11 mouse cellular contexts compared by ENCODE assay signal in the genomic region with DNA sequence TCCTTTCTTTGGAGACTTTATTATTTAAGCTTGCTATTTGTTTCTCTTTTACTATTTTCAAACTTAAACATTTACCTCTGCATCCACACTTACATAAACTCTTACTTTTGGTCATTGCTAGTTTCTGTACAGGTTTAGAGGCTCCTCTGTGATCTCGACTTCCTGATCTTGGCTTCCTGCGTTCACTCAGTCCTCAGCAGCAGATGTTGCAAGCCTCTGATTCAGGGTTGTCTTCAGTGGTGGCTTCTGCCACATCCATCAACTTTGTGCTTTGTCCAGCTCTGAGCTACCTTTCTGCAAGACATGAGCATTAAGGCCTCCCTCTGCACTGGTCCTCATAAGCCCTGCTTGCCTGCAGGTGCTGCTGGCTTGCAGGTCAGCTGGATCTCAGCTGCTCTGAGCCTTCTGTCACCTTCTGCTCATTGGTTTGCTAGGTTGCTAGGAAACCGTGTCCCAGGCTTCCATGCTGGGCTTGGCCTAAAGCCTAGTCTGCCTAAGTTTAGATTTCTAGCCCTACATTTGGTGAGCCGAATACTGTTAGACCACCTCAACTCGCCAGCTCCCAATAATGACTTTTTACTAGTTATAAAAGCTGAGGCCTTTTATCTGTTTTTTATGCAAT. TPM values are rescaled to one million over a fixed set of nuclear protein-coding genes. Genes with fewer than 3 reads are reported as not detected.
DNase-seq lines count a peak whose midpoint lies in the region; ATAC-seq lines count a peak whose summit lies in the region.
"Had no signal": no experiment of that assay in that cellular context is flagged by ENCODE, and none has a peak within 500 bp of the region (broad histone marks: within the 10 kb centered on the region; RNA-seq: fewer than 3 reads in every experiment).

No protein-coding gene starts in this region.

- no peak overlapping the region for H3K9ac ChIP-seq in hindbrain, embryonic 16.5 days (ENCODE audit: low read depth, low read length)
- H3K9ac ChIP-seq in forebrain, embryonic 16.5 days (replicated peaks; ENCODE audit: low read depth, low read length), result no peak overlapping the region
- H3K9ac ChIP-seq: embryonic facial prominence, embryonic 13.5 days; neural tube, embryonic 12.5 days had no signal

- intact Hi-C loops in left cerebral cortex, postnatal 14 days (cut with DNase I), result no loop called here

- H3K9me3 ChIP-seq in hindbrain, embryonic 16.5 days (ENCODE audit: control insufficient read depth, low read length), result no peaks in the 10 kb centered on the region
- H3K9me3 ChIP-seq in hindbrain, embryonic 10.5 days, result no peaks in the 10 kb centered on the region
- H3K9me3 ChIP-seq in forebrain, embryonic 16.5 days (ENCODE audit: control insufficient read depth, low read length), result no peaks in the 10 kb centered on the region
- no peaks in the 10 kb centered on the region for H3K9me3 ChIP-seq in midbrain, embryonic 10.5 days (replicated peaks)
- H3K9me3 ChIP-seq: embryonic facial prominence, embryonic 13.5 days; neural tube, embryonic 12.5 days had no signal

- H3K27ac ChIP-seq in hindbrain, embryonic 16.5 days (ENCODE audit: low read depth, low read length), result no peak overlapping the region
- H3K27ac ChIP-seq in hindbrain, embryonic 10.5 days, result no peak overlapping the region
- no peak overlapping the region for H3K27ac ChIP-seq in forebrain, embryonic 16.5 days (ENCODE audit: low read length)
- H3K27ac ChIP-seq in midbrain, embryonic 10.5 days (replicated peaks), result no peak overlapping the region
- H3K27ac ChIP-seq: embryonic facial prominence, embryonic 13.5 days; neural tube, embryonic 12.5 days had no signal

- no peaks in the 10 kb centered on the region for H3K4me1 ChIP-seq in hindbrain, embryonic 16.5 days (ENCODE audit: control insufficient read depth, insufficient read depth, low read depth, low read length)
- no peaks in the 10 kb centered on the region for H3K4me1 ChIP-seq in hindbrain, embryonic 10.5 days (replicated peaks)
- H3K4me1 ChIP-seq in forebrain, embryonic 16.5 days (replicated peaks; ENCODE audit: control insufficient read depth, insufficient read depth, low read length), result no peaks in the 10 kb centered on the region
- no peaks in the 10 kb centered on the region for H3K4me1 ChIP-seq in midbrain, embryonic 10.5 days
- H3K4me1 ChIP-seq: embryonic facial prominence, embryonic 13.5 days; neural tube, embryonic 12.5 days had no signal

- peak; percentile 84 for ATAC-seq in hindbrain, embryonic 16.5 days
- ATAC-seq in forebrain, embryonic 16.5 days, result no peak

- WGBS in hindbrain, embryonic 16.5 days, result 57% methylated on average over 5 of the region's 5 CpGs
- WGBS in hindbrain, embryonic 10.5 days, result 74% methylated on average over 5 of the region's 5 CpGs
- 77% methylated on average over 5 of the region's 5 CpGs for WGBS in forebrain, embryonic 16.5 days
- 76% methylated on average over 5 of the region's 5 CpGs for WGBS in midbrain, embryonic 10.5 days

- DNase-seq in hindbrain, embryonic 10.5 days (ENCODE audit: low spot score), result no peak
- peak; percentile 17 for DNase-seq in frontal cortex, postnatal 14 days (ENCODE audit: low spot score in 2 of 2)
- DNase-seq in left cerebral cortex, postnatal 14 days (ENCODE audit: low spot score in 2 of 2), result peak; percentile 44 to 68
- DNase-seq in thymus, postnatal 25 days, result peak; percentile 38
- DNase-seq in lung, postnatal 25 days (ENCODE audit: low spot score), result no peak
- no peak for DNase-seq in midbrain, embryonic 10.5 days (ENCODE audit: low spot score)

- no peak overlapping the region for H3K4me3 ChIP-seq in hindbrain, embryonic 16.5 days (ENCODE audit: low read length)
- no peak overlapping the region for H3K4me3 ChIP-seq in hindbrain, embryonic 10.5 days
- no peak overlapping the region for H3K4me3 ChIP-seq in forebrain, embryonic 16.5 days (replicated peaks; ENCODE audit: low read length)
- H3K4me3 ChIP-seq in midbrain, embryonic 10.5 days, result no peak overlapping the region
- H3K4me3 ChIP-seq: embryonic facial prominence, embryonic 13.5 days; neural tube, embryonic 12.5 days had no signal

- H3K36me3 ChIP-seq in hindbrain, embryonic 16.5 days (ENCODE audit: control insufficient read depth, insufficient read depth, low read length), result no peaks in the 10 kb centered on the region
- H3K36me3 ChIP-seq in hindbrain, embryonic 10.5 days, result no peaks in the 10 kb centered on the region
- H3K36me3 ChIP-seq in forebrain, embryonic 16.5 days (ENCODE audit: control insufficient read depth, insufficient read depth), result no peaks in the 10 kb centered on the region
- no peaks in the 10 kb centered on the region for H3K36me3 ChIP-seq in midbrain, embryonic 10.5 days
- H3K36me3 ChIP-seq: embryonic facial prominence, embryonic 13.5 days; neural tube, embryonic 12.5 days had no signal

- no peak overlapping the region for H3K4me2 ChIP-seq in hindbrain, embryonic 16.5 days (ENCODE audit: low read length)
- H3K4me2 ChIP-seq in forebrain, embryonic 16.5 days (ENCODE audit: low read length), result no peak overlapping the region
- H3K4me2 ChIP-seq: embryonic facial prominence, embryonic 13.5 days; neural tube, embryonic 12.5 days had no signal

- H3K27me3 ChIP-seq in hindbrain, embryonic 16.5 days (replicated peaks; ENCODE audit: control insufficient read depth, insufficient read depth, low read length), result no peaks in the 10 kb centered on the region
- no peaks in the 10 kb centered on the region for H3K27me3 ChIP-seq in hindbrain, embryonic 10.5 days (ENCODE audit: insufficient read depth, poor library complexity, severe bottlenecking)
- H3K27me3 ChIP-seq in forebrain, embryonic 16.5 days (replicated peaks; ENCODE audit: control insufficient read depth, insufficient read depth, low read length), result no peaks in the 10 kb centered on the region
- H3K27me3 ChIP-seq in midbrain, embryonic 10.5 days (ENCODE audit: low read depth, poor library complexity, severe bottlenecking), result no peaks in the 10 kb centered on the region
- H3K27me3 ChIP-seq: embryonic facial prominence, embryonic 13.5 days; neural tube, embryonic 12.5 days had no signal

RNA-seq across cellular contexts. Expression of gene Cd48, which starts 8.8 kb away (rescaled TPM):
- 0.98 and 1.3 TPM in 2 replicates for polyA plus RNA-seq in hindbrain, embryonic 16.5 days (2015; fragmentation: Nextera tagmentation; extraction: Ambion mirVana)
- polyA plus RNA-seq in hindbrain, embryonic 10.5 days (2016; fragmentation: Nextera tagmentation; extraction: Ambion mirVana), result 0.30 and 0.46 TPM in 2 replicates
- under 1 TPM; 0.38 to 0.40 TPM for total RNA-seq in left cerebral cortex, postnatal 14 days (2021)
- 0.49 and 1.2 TPM in 2 replicates for polyA plus RNA-seq in forebrain, embryonic 16.5 days (2015; fragmentation: Nextera tagmentation; extraction: Ambion mirVana)
- 0.32 and 0.60 TPM in 2 replicates for polyA plus RNA-seq in midbrain, embryonic 10.5 days (2016; fragmentation: Nextera tagmentation; extraction: Ambion mirVana)

RNA-seq across cellular contexts. Expression of gene Slamf7, which starts 20.1 kb away (rescaled TPM):
- 0.12 TPM in 1 of 2 replicates, not detected in the other for polyA plus RNA-seq in hindbrain, embryonic 16.5 days (2015; fragmentation: Nextera tagmentation; extraction: Ambion mirVana)
- polyA plus RNA-seq in hindbrain, embryonic 10.5 days (2016; fragmentation: Nextera tagmentation; extraction: Ambion mirVana), result not detected in 2 replicates
- total RNA-seq in left cerebral cortex, postnatal 14 days (2021), result under 1 TPM in 1 of 2 experiments, not detected in 1; 0.11 TPM
- polyA plus RNA-seq in forebrain, embryonic 16.5 days (2015; fragmentation: Nextera tagmentation; extraction: Ambion mirVana), result not detected in 2 replicates
- polyA plus RNA-seq in midbrain, embryonic 10.5 days (2016; fragmentation: Nextera tagmentation; extraction: Ambion mirVana), result not detected in 2 replicates
- total RNA-seq: ES-E14 had no signal
- polyA plus RNA-seq: embryonic facial prominence, embryonic 13.5 days; neural tube, embryonic 12.5 days had no signal

Comparison
In these comparisons a context has a peak if more than half of its experiments do, and no peak if none do; other contexts are left out.
1. DNase-seq: peak in frontal cortex, postnatal 14 days (2 of 2), left cerebral cortex, postnatal 14 days (2 of 2) and thymus, postnatal 25 days (single experiment); none in hindbrain, embryonic 10.5 days (single experiment), lung, postnatal 25 days (single experiment) and midbrain, embryonic 10.5 days (single experiment).